Mouse (Mus musculus): Measurements from ENCODE around the gene 1700028K03Rik. TPM values are rescaled to one million over a fixed set of nuclear protein-coding genes. Genes with fewer than 3 reads are reported as not detected.
A peak's percentile ranks its signal among the peaks of the same experiment; 100 is the strongest.

Gene 1700028K03Rik
- polyA plus RNA-seq, 1 experiment from 2014 or later = 0.36 TPM

DNA sequence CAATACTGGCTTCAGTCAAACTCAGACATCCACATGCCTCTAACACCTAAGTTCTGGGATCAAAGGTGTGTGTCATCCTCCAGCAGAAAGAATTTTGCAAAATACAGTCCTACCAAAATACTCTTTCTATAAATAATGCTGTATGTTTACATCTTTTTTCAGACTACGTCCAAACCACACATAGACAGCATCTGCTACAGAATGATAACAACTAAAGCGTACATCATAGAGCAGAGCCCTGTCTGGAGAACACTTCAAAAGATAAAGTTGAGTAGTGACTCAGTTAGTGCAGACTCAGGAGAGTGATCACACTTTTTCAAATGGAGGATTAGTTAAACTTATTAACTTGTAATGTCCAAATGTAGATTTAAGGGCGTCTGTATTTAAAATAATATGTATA, 13.4 kb downstream of the 1700028K03Rik start:
- Histone ChIP-seq H3K27ac (replicated peaks) (no peak overlapping the region), H3K9me3 (replicated peaks) (no peaks in the 10 kb centered on the region), H3K4me2 (no peak overlapping the region), H3K36me3 (peaks cover 27% of the 10 kb centered on the region), H3K9ac (replicated peaks) (no peak overlapping the region), H3K27me3 (replicated peaks) (no peaks in the 10 kb centered on the region), H3K4me3 (replicated peaks) (no peak overlapping the region), H3K4me1 (no peaks in the 10 kb centered on the region)
- no peak for ATAC-seq (ENCODE audit: low FRiP score)
- 93% methylated on average over 3 of the region's 3 CpGs for WGBS

DNA sequence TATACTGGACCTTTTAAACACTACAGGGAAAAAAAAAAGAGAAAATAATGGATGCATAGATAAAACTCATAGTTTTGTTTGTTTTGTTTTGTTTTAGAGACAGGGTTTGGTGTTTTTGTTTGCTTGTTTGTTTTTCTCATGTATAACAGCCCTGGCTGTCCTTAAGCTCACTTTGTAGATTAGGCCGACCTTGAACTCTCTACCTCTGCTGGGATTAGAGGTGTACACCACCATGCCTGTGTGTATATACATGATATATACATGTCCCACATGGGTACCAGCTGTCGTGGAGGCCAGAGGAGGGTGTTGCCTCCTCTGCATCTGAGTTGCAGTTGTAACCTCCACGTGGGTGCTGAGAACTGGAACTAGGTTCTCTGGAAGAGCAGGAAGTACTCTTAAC, 13.9 kb downstream of the 1700028K03Rik start:
- Histone ChIP-seq H3K27ac (replicated peaks) (no peak overlapping the region), H3K9ac (replicated peaks) (no peak overlapping the region), H3K4me1 (no peaks in the 10 kb centered on the region), H3K27me3 (replicated peaks) (no peaks in the 10 kb centered on the region), H3K4me3 (replicated peaks) (no peak overlapping the region), H3K9me3 (replicated peaks) (no peaks in the 10 kb centered on the region), H3K4me2 (no peak overlapping the region), H3K36me3 (peaks cover 27% of the 10 kb centered on the region)
- no peak for ATAC-seq (ENCODE audit: low FRiP score)
- 92% methylated on average over 3 of the region's 3 CpGs for WGBS

DNA sequence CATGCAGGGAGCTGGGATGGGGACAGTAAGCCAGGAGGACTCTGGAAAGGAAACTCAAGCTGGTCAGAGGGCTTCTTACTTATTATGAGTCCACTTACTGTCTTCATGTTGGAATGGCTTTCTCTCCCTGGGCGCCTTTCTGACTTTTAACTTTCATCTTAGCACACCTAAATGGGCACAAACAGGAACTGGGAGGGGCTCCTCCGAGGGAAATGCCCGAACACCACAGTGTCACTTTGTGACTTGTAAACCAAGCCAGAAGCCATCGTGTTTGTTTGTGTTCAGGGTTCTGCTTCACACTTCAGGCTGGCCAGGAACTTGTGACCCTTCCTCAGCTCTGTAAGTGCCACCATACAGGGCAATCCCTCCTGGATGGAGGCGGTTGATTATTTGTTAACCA, 19.8 kb downstream of the 1700028K03Rik start:
- Histone ChIP-seq H3K36me3 (peaks cover 40% of the 10 kb centered on the region), H3K27me3 (replicated peaks) (no peaks in the 10 kb centered on the region), H3K27ac (replicated peaks) (no peak overlapping the region), H3K4me3 (replicated peaks) (no peak overlapping the region), H3K9ac (replicated peaks) (no peak overlapping the region), H3K9me3 (replicated peaks) (no peaks in the 10 kb centered on the region), H3K4me1 (no peaks in the 10 kb centered on the region), H3K4me2 (no peak overlapping the region)
- 92% methylated on average over 5 of the region's 5 CpGs for WGBS
- no peak for ATAC-seq (ENCODE audit: low FRiP score)

DNA sequence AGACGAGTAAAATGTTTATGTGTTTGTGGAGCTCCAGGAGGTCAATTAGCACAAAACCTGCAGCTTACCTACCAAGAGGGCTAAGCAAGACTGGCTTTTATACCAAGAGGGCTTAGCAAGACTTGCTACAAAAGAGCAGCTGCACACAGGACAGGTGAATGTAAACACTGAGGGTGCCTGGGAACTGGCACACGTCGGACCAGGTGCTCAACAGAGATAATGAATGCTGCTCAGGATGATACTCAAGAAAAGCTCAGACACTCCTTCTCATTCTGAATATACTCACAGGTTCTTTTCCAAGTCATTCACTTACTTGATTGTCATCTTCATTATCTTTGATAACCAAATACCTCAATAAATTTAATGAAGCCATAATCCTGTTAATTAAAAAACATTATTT, 22.5 kb downstream of the 1700028K03Rik start:
- Histone ChIP-seq H3K36me3 (peaks cover 49% of the 10 kb centered on the region), H3K9me3 (replicated peaks) (no peaks in the 10 kb centered on the region), H3K4me2 (no peak overlapping the region), H3K4me3 (replicated peaks) (no peak overlapping the region), H3K4me1 (no peaks in the 10 kb centered on the region), H3K27me3 (replicated peaks) (no peaks in the 10 kb centered on the region), H3K9ac (replicated peaks) (no peak overlapping the region), H3K27ac (replicated peaks) (no peak overlapping the region)
- 83% methylated on average over 3 of the region's 3 CpGs for WGBS
- no peak for ATAC-seq (ENCODE audit: low FRiP score)

DNA sequence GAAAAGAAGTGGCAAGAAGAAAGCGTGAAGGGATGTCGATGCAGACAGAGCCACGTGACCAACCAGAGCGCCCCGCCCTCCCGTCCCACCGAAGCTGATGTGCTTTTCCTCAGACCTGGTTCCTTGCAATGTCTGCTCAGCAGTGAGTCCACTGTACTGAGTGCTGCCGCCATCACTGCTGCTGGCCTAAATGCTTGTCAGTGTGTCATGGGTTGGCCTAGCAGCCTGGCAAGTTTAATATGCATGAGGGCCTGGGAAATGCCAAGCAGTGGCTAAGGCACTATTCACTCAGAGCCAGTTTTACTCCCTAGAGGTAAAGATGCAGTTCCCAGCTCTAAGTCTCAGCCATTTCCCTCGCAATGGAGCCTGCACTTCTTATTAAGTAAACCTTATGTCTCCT, 34.6 kb downstream of the 1700028K03Rik start:
- H3K9ac ChIP-seq (replicated peaks) = no peak overlapping the region
- WGBS = 91% methylated on average over 9 of the region's 9 CpGs

DNA sequence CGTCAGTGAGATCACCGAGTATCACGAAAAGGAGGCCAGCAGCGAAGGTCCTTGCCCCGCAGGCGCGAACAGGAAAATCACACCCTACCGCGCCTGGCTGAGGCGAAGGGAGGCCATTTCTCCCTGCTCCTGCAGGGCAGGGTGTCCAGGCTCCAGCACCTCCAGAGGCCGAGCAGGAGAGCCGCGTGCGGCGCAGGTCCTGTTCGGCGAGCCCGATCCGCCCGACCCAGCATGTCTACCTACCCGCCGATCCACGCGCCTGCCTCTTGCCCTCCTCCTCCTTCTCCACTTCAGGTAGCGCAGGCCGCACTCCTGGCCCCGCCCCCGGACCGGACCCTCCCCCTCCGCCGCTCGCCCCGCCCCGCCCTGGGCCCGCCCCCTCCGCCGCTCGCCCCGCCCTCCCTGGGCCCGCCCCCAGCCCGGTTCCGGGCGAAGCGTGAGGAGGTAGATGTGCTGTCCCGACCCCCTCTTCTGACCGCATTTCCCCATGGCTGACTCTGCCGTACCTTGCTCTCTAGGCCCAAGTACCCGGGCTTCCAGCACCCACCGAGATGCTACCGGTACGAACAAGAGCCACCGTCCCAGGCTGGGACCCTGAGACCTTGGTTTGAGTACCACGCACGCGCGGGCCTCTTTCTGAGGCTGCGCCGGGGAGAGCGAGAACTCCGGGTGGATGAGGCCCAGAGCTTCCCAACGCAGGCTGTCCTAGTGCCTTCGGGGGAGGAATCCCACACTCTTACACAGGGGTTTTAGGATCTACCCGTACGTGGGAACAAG, 63.0 kb downstream of the 1700028K03Rik start, which contains the start of the genes Rpap2 and Glmn:
TSS of gene Rpap2 (plus strand) at position 73 of the 777 bp plus-strand sequence.
TSS of gene Glmn (minus strand) at position 588 of the 777 bp plus-strand sequence.
- peaks cover 18% of the 10 kb centered on the region for H3K4me1 ChIP-seq
- ATAC-seq (ENCODE audit: low FRiP score) = peak; percentile 97
- H3K27ac ChIP-seq (replicated peaks) = peak within 1 kb of the TSS; percentile 94
- peaks cover 13% of the 10 kb centered on the region for H3K36me3 ChIP-seq
- peak within 1 kb of the TSS; percentile 65 for H3K4me2 ChIP-seq
- H3K27me3 ChIP-seq (replicated peaks) = no peaks in the 10 kb centered on the region
- WGBS = under 1% methylated on average over 63 of the region's 64 CpGs
- peak within 1 kb of the TSS; percentile 77 for H3K9ac ChIP-seq (replicated peaks)
- no peaks in the 10 kb centered on the region for H3K9me3 ChIP-seq (replicated peaks)
- peak within 1 kb of the TSS; percentile 86 for H3K4me3 ChIP-seq (replicated peaks)

More for the DNA sequence above, 34.6 kb downstream of the 1700028K03Rik start:
- H3K4me2 ChIP-seq = no peak overlapping the region
- no peak overlapping the region for H3K4me3 ChIP-seq (replicated peaks)
- no peak overlapping the region for H3K27ac ChIP-seq (replicated peaks)
- peaks cover 52% of the 10 kb centered on the region for H3K36me3 ChIP-seq
- no peaks in the 10 kb centered on the region for H3K4me1 ChIP-seq
- peak; percentile 55; the same call in 1 of the 2 replicates for ATAC-seq (ENCODE audit: low FRiP score)
- H3K27me3 ChIP-seq (replicated peaks) = no peaks in the 10 kb centered on the region
- no peaks in the 10 kb centered on the region for H3K9me3 ChIP-seq (replicated peaks)

DNA sequence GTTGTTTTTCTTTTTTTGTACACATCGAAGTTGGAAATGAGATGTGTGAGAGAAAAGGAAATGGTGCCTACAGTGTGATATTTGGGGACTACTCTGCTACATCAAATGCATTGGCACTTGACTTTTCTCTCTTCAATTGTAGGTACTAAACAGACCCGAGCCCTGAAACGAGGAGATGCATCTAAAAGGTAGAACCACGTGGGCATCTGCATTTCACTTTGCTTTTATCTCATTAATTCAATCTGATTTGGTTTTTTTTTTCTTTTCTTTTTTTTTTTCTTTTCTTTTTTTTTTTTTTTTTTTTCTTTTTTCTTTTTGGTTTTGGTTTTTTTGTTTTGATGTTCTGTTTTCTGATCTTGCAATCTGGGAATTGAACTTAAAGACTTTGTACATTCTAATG, 63.9 kb downstream of the 1700028K03Rik start:
- Histone ChIP-seq H3K9me3 (replicated peaks) (no peaks in the 10 kb centered on the region), H3K27me3 (replicated peaks) (no peaks in the 10 kb centered on the region), H3K9ac (replicated peaks) (peak overlapping the region; percentile 77), H3K36me3 (peaks cover 16% of the 10 kb centered on the region), H3K4me3 (replicated peaks) (peak overlapping the region; percentile 86), H3K4me1 (peaks cover 13% of the 10 kb centered on the region), H3K27ac (replicated peaks) (no peak overlapping the region), H3K4me2 (peak overlapping the region; percentile 65)
- WGBS = 13% methylated on average over 4 of the region's 4 CpGs
- no peak for ATAC-seq (ENCODE audit: low FRiP score)

Other genes with a start within 250 kb of the 1700028K03Rik start
- gene Tgfbr3, start 245.1 kb upstream of the 1700028K03Rik start, polyA plus RNA-seq (2015; fragmentation: Nextera tagmentation; extraction: Ambion mirVana) = 6.6 and 10.1 TPM in 2 replicates
- 4.3 and 4.7 TPM in 2 replicates for gene Brdt, start 203.6 kb upstream of the 1700028K03Rik start, polyA plus RNA-seq (2015; fragmentation: Nextera tagmentation; extraction: Ambion mirVana)
- 3.8 and 5.4 TPM in 2 replicates for gene Ephx4, start 132.0 kb upstream of the 1700028K03Rik start, polyA plus RNA-seq (2015; fragmentation: Nextera tagmentation; extraction: Ambion mirVana)
- not detected in 2 replicates for gene Lpcat2b, start 103.2 kb upstream of the 1700028K03Rik start, polyA plus RNA-seq (2015; fragmentation: Nextera tagmentation; extraction: Ambion mirVana)
- gene Btbd8, start 96.7 kb upstream of the 1700028K03Rik start, polyA plus RNA-seq (2015; fragmentation: Nextera tagmentation; extraction: Ambion mirVana) = 17.8 and 19.5 TPM in 2 replicates
- gene Gm42669, start 27.1 kb upstream of the 1700028K03Rik start, polyA plus RNA-seq (2015; fragmentation: Nextera tagmentation; extraction: Ambion mirVana) = 0.37 and 0.72 TPM in 2 replicates
- gene Rpap2, start 62.7 kb downstream of the 1700028K03Rik start, polyA plus RNA-seq (2015; fragmentation: Nextera tagmentation; extraction: Ambion mirVana) = 21.4 and 25.6 TPM in 2 replicates
- 31.8 and 37.4 TPM in 2 replicates for gene Glmn, start 63.2 kb downstream of the 1700028K03Rik start, polyA plus RNA-seq (2015; fragmentation: Nextera tagmentation; extraction: Ambion mirVana)
- 2.1 TPM in 1 of 2 replicates, not detected in the other for gene Gfi1, start 191.3 kb downstream of the 1700028K03Rik start, polyA plus RNA-seq (2015; fragmentation: Nextera tagmentation; extraction: Ambion mirVana)

Measured in neural tube, embryonic 15.5 days (tissue).